Mouse (Mus musculus) CH12.LX (cell line): ENCODE measurements at regions not wholly inside any gene's neighbourhood (a gene's known extent, or its start where the extent isn't known, plus 50 kb on each side); places are given as distances from the start of the nearest gene placed in this dataset.

Source experiments
- DNase-seq: peaks from one replicate; pipeline ENCODE4 v3.0.0-alpha.2; 2013; ENCODE audit errors: extremely low read depth
- H3K27ac ChIP-seq: 2 replicates; pipeline ENCODE4 v1.5.1; 2012; ENCODE audit warnings: low read depth, mild to moderate bottlenecking, control low read depth, moderate library complexity; ENCODE audit not compliant: insufficient read depth
- H3K27me3 ChIP-seq: replicated peaks from 2 replicates; pipeline ENCODE3; 2012; ENCODE audit warnings: inconsistent platforms
- H3K36me3 ChIP-seq, 2 experiments: replicated peaks in 1 of 2; 2 replicates each; pipeline versions ENCODE3 to v1.6.1; 2012; ENCODE audit warnings: inconsistent platforms in 1 of 2, low read length in 1 of 2, mild to moderate bottlenecking in 1 of 2, mixed read lengths in 1 of 2, moderate library complexity in 1 of 2; ENCODE audit not compliant: control insufficient read depth in 1 of 2, insufficient read depth in 1 of 2
- H3K4me1 ChIP-seq, 2 experiments: 2 replicates each; pipeline ENCODE4 v1.6.1; 2012; ENCODE audit warnings: inconsistent platforms in 1 of 2, moderate library complexity in 1 of 2; ENCODE audit not compliant: insufficient read depth in 2 of 2, control insufficient read depth in 1 of 2
- H3K4me2 ChIP-seq: 2 replicates; pipeline ENCODE4 v1.6.1; 2012; ENCODE audit warnings: low read depth, mild to moderate bottlenecking, control low read depth; ENCODE audit not compliant: poor library complexity, insufficient read depth, severe bottlenecking
- H3K4me3 ChIP-seq, 3 experiments: fragments of 150-350 bp in 1 of 3; sonication (generic) in 1 of 3; replicated peaks in 1 of 3; 2 replicates each; pipeline versions ENCODE3 to v1.5.1; 2011 to 2012; ENCODE audit warnings: low read depth in 2 of 3, low read length in 2 of 3, mild to moderate bottlenecking in 2 of 3, moderate library complexity in 2 of 3, control low read depth in 1 of 3, improper control_type of control experiment in 1 of 3, inconsistent platforms in 1 of 3, mixed read lengths in 1 of 3; ENCODE audit not compliant: poor library complexity in 1 of 3
- H3K79me2 ChIP-seq: replicated peaks from 2 replicates; pipeline ENCODE4 v1.6.1; 2012; ENCODE audit warnings: mild to moderate bottlenecking, moderate library complexity; ENCODE audit not compliant: control insufficient read depth, poor library complexity, insufficient read depth, severe bottlenecking; ENCODE audit errors: extremely low read depth
- H3K9ac ChIP-seq: 2 replicates; pipeline ENCODE4 v1.6.1; 2012; ENCODE audit warnings: low read depth, mild to moderate bottlenecking, control low read depth, moderate library complexity; ENCODE audit not compliant: insufficient read depth
- H3K9me3 ChIP-seq: replicated peaks from 2 replicates; pipeline ENCODE3; 2012; ENCODE audit warnings: low read length, inconsistent platforms, mixed read lengths
- BHLHE40 ChIP-seq: IDR thresholded peaks from 2 replicates; pipeline ENCODE4 v1.6.1; 2011; ENCODE audit warnings: mild to moderate bottlenecking, low read depth, low read length, improper control_type of control experiment
- CHD1 ChIP-seq: IDR thresholded peaks from 2 replicates; pipeline ENCODE4 v1.6.1; 2012; ENCODE audit warnings: low read depth, low read length, improper control_type of control experiment, inconsistent platforms
- CTCF ChIP-seq, 2 experiments: IDR thresholded peaks in 1 of 2; conservative IDR thresholded peaks in 1 of 2; 2 replicates each; pipeline ENCODE4 v1.5.1; 2011 to 2012; ENCODE audit warnings: low read depth in 2 of 2, low read length in 2 of 2, improper control_type of control experiment in 1 of 2, inconsistent platforms in 1 of 2, mild to moderate bottlenecking in 1 of 2, moderate library complexity in 1 of 2
- ELF1 ChIP-seq: IDR thresholded peaks from 2 replicates; pipeline ENCODE4 v1.6.1; 2014; ENCODE audit warnings: low read depth, mild to moderate bottlenecking, inconsistent platforms, low read length, improper control_type of control experiment
- EP300 ChIP-seq: IDR thresholded peaks from 2 replicates; pipeline ENCODE4 v1.6.1; 2011; ENCODE audit warnings: low read length, improper control_type of control experiment
- GABPA ChIP-seq: IDR thresholded peaks from 2 replicates; pipeline ENCODE4 v1.6.1; 2012; ENCODE audit warnings: low read depth, low read length, improper control_type of control experiment, inconsistent platforms; ENCODE audit not compliant: insufficient replicate concordance
- HCFC1 ChIP-seq: IDR thresholded peaks from 2 replicates; pipeline ENCODE4 v1.6.1; 2012; ENCODE audit warnings: low read depth, mild to moderate bottlenecking, inconsistent platforms, low read length, improper control_type of control experiment
- JUN ChIP-seq: IDR thresholded peaks from 2 replicates; pipeline ENCODE4 v1.6.1; 2011; ENCODE audit warnings: low read depth, mild to moderate bottlenecking, low read length, improper control_type of control experiment, moderate library complexity; ENCODE audit not compliant: insufficient read depth
- JUND ChIP-seq: conservative IDR thresholded peaks from 2 replicates; pipeline ENCODE4 v1.6.1; 2011; ENCODE audit warnings: low read depth, low read length, improper control_type of control experiment
- KAT2A ChIP-seq: IDR thresholded peaks from 2 replicates; pipeline ENCODE4 v1.6.1; 2012; ENCODE audit warnings: low read length, improper control_type of control experiment, inconsistent platforms; ENCODE audit not compliant: insufficient replicate concordance
- MAFK ChIP-seq: IDR thresholded peaks from 2 replicates; pipeline ENCODE4 v1.6.1; 2011; ENCODE audit warnings: low read length, improper control_type of control experiment; ENCODE audit not compliant: insufficient replicate concordance
- MAZ ChIP-seq: IDR thresholded peaks from 2 replicates; pipeline ENCODE4 v1.6.1; 2012; ENCODE audit warnings: low read depth, mild to moderate bottlenecking, inconsistent platforms, low read length, improper control_type of control experiment, moderate library complexity
- MEF2A ChIP-seq: IDR thresholded peaks from 2 replicates; pipeline ENCODE4 v1.6.1; 2014; ENCODE audit warnings: low read depth, mild to moderate bottlenecking, inconsistent platforms, low read length, improper control_type of control experiment, borderline replicate concordance
- MXI1 ChIP-seq: IDR thresholded peaks from 2 replicates; pipeline ENCODE4 v1.6.1; 2011; ENCODE audit warnings: mild to moderate bottlenecking, low read depth, low read length, improper control_type of control experiment
- NELFE ChIP-seq: IDR thresholded peaks from 2 replicates; pipeline ENCODE4 v1.6.1; 2011; ENCODE audit warnings: low read depth, low read length, improper control_type of control experiment
- NRF1 ChIP-seq: IDR thresholded peaks from 2 replicates; pipeline ENCODE4 v1.6.1; 2014; ENCODE audit warnings: low read depth, mild to moderate bottlenecking, inconsistent platforms, low read length, improper control_type of control experiment, moderate library complexity
- PAX5 ChIP-seq: IDR thresholded peaks from 2 replicates; pipeline ENCODE4 v1.6.1; 2012; ENCODE audit warnings: low read length, inconsistent platforms, mixed read lengths
- POLR2AphosphoS2 ChIP-seq: IDR thresholded peaks from 2 replicates; pipeline ENCODE4 v1.6.1; 2011; ENCODE audit warnings: low read depth, low read length, improper control_type of control experiment
- RAD21 ChIP-seq: IDR thresholded peaks from 2 replicates; pipeline ENCODE4 v1.6.1; 2011; ENCODE audit warnings: low read depth, mild to moderate bottlenecking, low read length, improper control_type of control experiment, moderate library complexity
- SMC3 ChIP-seq: IDR thresholded peaks from 2 replicates; pipeline ENCODE4 v1.6.1; 2011; ENCODE audit warnings: low read depth, low read length, improper control_type of control experiment
- TBP ChIP-seq: conservative IDR thresholded peaks from 2 replicates; pipeline ENCODE4 v1.6.1; 2011; ENCODE audit warnings: low read depth, low read length, improper control_type of control experiment
- UBTF ChIP-seq: IDR thresholded peaks from 2 replicates; pipeline ENCODE4 v1.6.1; 2012; ENCODE audit warnings: low read depth, mild to moderate bottlenecking, inconsistent platforms, low read length, improper control_type of control experiment, moderate library complexity
- USF1 ChIP-seq: IDR thresholded peaks from 2 replicates; pipeline ENCODE4 v1.6.1; 2014; ENCODE audit warnings: low read depth, mild to moderate bottlenecking, inconsistent platforms, low read length, improper control_type of control experiment
- USF2 ChIP-seq: conservative IDR thresholded peaks from 2 replicates; pipeline ENCODE4 v1.6.1; 2011; ENCODE audit warnings: low read depth, low read length, improper control_type of control experiment
- ZKSCAN1 ChIP-seq: IDR thresholded peaks from 2 replicates; pipeline ENCODE4 v1.6.1; 2012; ENCODE audit warnings: low read depth, inconsistent platforms, low read length, improper control_type of control experiment, borderline replicate concordance
- ZMIZ1 ChIP-seq: IDR thresholded peaks from 2 replicates; pipeline ENCODE4 v1.6.1; 2012; ENCODE audit warnings: low read depth, mild to moderate bottlenecking, inconsistent platforms, low read length, improper control_type of control experiment
- ZNF384 ChIP-seq: IDR thresholded peaks from 2 replicates; pipeline ENCODE4 v1.6.1; 2012; ENCODE audit warnings: low read depth, low read length, improper control_type of control experiment, inconsistent platforms
- dilution Hi-C: fragments of 300-500 bp; cut with MboI; formaldehyde crosslinking; loops from 2 replicates; pipeline ENCODE4 v1.14.3; 2020; ENCODE audit warnings: low sequenced_read_pairs; ENCODE audit not compliant: extremely low pct_unique_long_range_greater_than_20kb, extremely low pct_ligation_motif_present
- in situ Hi-C: fragments of 300-500 bp; cut with MboI; formaldehyde crosslinking; loops from 3 replicates; pipeline ENCODE4 v1.14.3; 2019; ENCODE audit warnings: low sequenced_read_pairs, low pct_ligation_motif_present, low pct_unique_long_range_greater_than_20kb, mixed read lengths

- no peak for DNase-seq
- H3K4me2 ChIP-seq: no peak overlapping the region
- dilution Hi-C loops: no loop called here
- no peaks in the 10 kb centered on the region for H3K79me2 ChIP-seq
- no peak overlapping the region for H3K27ac ChIP-seq
- H3K9ac ChIP-seq: no peak overlapping the region
- peaks cover 10% of the 10 kb centered on the region for H3K27me3 ChIP-seq
- H3K36me3 ChIP-seq: no peaks in the 10 kb centered on the region
- TF ChIP-seq TBP (no peak), SMC3 (no peak), MEF2A (no peak), POLR2AphosphoS2 (no peak), CTCF (conservative IDR thresholded peaks at IDR 0.05 in 1 of 2, IDR thresholded peaks at IDR 0.05 in 1 of 2; ENCODE audit: low read depth in 2 of 2, low read length in 2 of 2) (no peak), JUN (no peak), NRF1 (no peak), USF1 (no peak), GABPA (no peak), MAZ (no peak), BHLHE40 (no peak), EP300 (no peak), ZMIZ1 (no peak), RAD21 (no peak), ZNF384 (no peak), HCFC1 (no peak), JUND (no peak), MAFK (no peak), USF2 (no peak)
- H3K4me1 ChIP-seq: peaks cover 0 to 14% of the 10 kb centered on the region in 2 experiments; a peak in 2 of 4 replicates
- in situ Hi-C loops: loop anchor here (25.0 kb wide), 3 partner anchors 560 to 1035 kb away; partner anchors contain the start of genes Efcab11, Psmc1 and Tdp1
- no peak overlapping the region for H3K4me3 ChIP-seq
- H3K9me3 ChIP-seq: no peaks in the 10 kb centered on the region
These were observed 157.0 kb downstream of the Ttc8 start for GRCm38 (mm10) chr12:99077366-99077765.

- dilution Hi-C loops: no loop called here
- Histone ChIP-seq H3K36me3 (no peaks in the 10 kb centered on the region), H3K4me2 (no peak overlapping the region), H3K9me3 (no peaks in the 10 kb centered on the region), H3K79me2 (no peaks in the 10 kb centered on the region), H3K4me1 (peaks cover 0 to 15% of the 10 kb centered on the region in 2 experiments; a peak in 2 of 4 replicates), H3K9ac (no peak overlapping the region), H3K27me3 (peaks cover 10% of the 10 kb centered on the region), H3K4me3 (no peak overlapping the region), H3K27ac (no peak overlapping the region)
- in situ Hi-C loops: loop anchor here (10.0 to 25.0 kb wide), 5 partner anchors 75 to 1032 kb away; partner anchors contain the start of genes Efcab11, Kcnk13, Psmc1 and Tdp1
- DNase-seq: no peak
- TF ChIP-seq ZKSCAN1: no peak
- TF ChIP-seq PAX5: no peak
- no peak for TF ChIP-seq USF1
- no peak for TF ChIP-seq HCFC1
- no peak for TF ChIP-seq NELFE
- no peak for TF ChIP-seq CTCF (conservative IDR thresholded peaks at IDR 0.05 in 1 of 2, IDR thresholded peaks at IDR 0.05 in 1 of 2; ENCODE audit: low read depth in 2 of 2, low read length in 2 of 2)
- no peak for TF ChIP-seq MAFK
- TF ChIP-seq BHLHE40: no peak
- no peak for TF ChIP-seq SMC3
- TF ChIP-seq CHD1: no peak
- TF ChIP-seq UBTF: no peak
- no peak for TF ChIP-seq ZMIZ1
- TF ChIP-seq MXI1: no peak
- TF ChIP-seq ELF1: no peak
- no peak for TF ChIP-seq KAT2A
- no peak for TF ChIP-seq JUND
- no peak for TF ChIP-seq RAD21
- TF ChIP-seq TBP: no peak
These were observed 159.5 kb downstream of the Ttc8 start for GRCm38 (mm10) chr12:99079873-99080272.
